Mouse (Mus musculus) cerebellum, adult 18-20 months (tissue): ENCODE results near the gene Lamc1.
"Not testable (repeated sequence)": the region's sequence is repeated elsewhere in the genome, so short reads cannot be mapped to it uniquely, and the experiment has no call there.

Source experiments
- DNase-seq, 2 experiments: peaks; one replicate each; pipeline ENCODE4 v3.0.0; 2021

Lamc1 gene

DNA sequence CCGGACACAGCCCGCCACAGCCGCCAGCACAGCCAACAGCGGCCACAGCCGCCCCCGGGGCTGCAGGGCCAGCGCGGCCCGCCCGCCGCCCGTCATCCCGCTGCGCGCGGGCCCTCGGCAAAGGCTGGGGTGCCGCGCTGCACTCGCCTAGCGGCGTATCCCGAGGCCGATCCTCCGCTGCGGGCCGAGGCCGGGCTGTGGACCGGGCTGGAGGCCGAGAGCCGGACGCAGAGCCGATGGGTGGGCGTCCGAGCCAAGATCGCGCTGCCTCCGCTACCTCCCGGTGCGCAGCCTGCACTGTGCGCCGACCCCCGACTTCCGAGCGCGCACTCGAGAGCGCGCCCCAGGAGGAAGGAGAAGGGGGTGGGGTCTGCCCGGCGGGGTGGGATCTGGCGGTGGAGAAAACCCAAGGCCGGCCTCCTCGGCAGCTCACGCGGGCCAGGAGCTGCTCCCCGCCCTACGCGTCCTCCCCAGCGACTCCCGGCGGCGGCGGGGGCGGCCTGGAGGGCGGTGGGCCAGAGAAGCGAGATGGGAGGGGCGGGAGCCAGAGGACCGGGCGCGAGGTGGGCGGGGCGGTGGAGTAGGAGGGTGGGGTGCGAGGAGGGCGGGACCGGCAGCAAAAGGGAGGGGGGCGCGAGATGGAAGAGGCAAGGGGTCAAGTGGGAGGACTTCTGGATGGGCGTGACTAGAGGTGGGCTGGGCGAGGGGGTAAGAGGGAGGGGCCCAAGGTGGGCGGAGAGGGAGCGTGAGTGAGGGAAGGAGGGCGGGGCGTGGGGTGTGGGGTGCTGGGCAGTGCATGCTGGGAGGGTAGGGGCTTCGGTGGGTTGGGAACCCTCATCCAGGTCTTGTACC is at the start of gene Lamc1:
Gene Lamc1 (minus strand): TSS at position 343 of the 852 bp plus-strand sequence.
- peak; percentile 75 to 79 for DNase-seq

DNA sequence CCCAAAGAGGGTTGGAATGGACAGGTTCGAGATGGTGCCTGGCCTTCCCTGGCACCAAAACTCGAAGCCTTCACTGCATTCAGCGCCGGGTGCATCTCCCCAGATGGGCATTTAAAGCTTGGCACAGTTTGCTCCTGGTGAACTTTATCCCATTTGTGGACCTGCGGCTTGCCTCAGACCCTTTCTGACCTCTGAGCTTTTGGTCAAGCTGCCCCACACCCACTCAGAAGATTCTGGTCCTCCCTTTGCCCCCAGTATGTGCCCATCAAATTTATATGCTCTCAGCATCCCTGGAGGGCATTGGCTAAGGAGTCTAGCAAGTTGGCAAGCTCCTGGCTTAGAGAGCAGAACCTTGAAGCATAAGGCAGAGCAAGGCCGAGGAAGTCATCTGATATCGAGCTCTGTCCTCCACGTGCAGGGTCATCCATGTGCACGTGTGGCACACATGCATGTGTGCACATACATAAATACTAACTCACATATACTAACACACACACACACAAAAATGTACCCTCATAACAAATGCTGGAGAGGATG is 48.2 kb upstream of the Lamc1 start:
- no peak for DNase-seq

DNA sequence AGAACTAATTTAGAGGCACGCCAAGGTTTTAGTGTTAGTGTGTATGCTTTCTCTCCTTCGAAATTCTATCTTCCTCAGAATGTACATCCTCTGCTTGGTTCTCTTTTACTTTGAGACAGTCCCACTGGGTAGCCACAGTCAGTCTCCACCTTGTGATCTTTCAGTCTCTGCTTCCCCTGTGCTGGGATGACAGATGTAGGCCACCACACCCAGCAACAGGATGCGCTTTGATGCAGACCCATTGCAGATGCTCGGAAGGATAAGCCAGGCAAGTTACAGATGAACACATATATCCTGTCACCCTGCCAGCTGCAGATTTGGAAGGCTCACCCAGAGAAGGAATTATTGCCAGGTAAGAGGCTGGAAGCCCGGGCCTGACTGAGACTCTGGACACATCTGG is 47.2 kb upstream of the Lamc1 start:
- DNase-seq: no peak

DNA sequence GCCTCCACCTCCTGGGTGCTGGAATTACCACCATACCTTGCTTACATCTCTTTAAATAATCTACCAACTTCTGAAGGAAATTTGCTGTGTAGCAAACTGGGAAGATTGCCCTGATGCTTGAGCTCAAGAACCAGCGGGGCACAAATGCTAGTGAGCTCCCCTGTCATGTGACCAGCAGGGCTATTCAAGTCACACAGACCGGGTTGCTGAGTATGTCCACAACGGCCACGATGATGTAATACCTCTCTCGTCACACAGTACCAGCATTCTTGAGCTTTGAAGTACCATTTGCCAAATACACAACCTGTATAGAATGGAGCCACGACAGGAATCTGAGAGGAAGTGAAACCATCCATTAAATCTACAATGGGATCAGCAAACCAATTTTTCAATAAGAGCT is 46.0 kb upstream of the Lamc1 start:
- DNase-seq: no peak

DNA sequence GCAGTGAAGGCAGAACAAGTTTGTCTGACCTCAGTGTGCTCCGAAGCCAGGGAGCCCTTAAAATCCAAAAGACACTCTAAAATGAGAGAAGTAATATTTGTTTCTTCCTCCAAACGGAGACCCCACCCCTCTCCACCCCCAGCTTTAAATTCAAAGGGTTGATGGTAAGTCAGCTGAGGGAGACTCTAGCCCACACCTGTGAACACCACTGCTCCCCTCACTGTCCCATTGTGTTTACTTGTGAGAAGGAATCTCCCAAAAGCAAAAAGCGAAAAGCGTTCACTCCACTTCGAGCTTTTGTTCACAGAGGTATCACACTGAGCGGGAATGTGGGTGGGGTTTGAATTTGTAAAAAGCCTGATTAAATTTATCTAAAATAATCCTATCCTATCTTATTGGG is 43.9 kb upstream of the Lamc1 start:
- DNase-seq: no peak

DNA sequence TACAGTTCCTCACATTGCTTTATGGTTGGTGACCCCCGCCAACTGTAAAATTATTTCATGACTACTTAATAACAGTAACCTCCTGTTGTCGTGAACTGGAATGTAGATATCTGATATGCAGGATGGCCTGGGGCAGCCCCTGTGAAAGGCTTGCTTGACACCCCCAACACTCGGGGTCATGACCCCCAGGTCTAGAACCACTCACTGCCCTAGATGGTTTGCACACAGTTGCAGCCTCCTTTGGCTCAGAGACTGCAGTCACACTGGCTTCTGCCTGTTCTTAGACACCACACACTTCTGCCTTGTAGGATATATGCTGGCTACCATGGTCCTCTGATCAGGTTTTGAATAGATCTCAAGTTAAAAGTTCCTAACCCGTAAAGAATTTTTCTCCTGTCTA is 41.5 kb upstream of the Lamc1 start:
- DNase-seq: no peak

DNA sequence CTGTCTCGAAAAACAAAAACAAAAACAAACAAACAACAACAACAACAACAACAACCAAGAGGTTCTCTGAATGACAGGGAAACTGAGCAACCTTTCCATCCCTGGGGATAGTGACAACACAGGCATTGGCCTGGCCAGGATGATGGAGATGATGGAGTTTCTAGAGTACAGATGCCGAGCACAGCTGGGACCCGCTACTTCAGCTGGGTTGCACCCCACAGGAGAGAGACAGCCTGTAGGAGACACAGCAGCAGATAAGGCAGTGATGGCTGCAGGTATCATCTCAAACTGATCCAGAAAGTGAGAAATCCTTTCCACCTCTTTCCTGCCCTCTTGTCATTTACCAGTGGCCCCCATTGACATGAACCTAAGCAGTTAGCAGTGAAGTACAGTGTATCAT is 39.3 kb upstream of the Lamc1 start:
- DNase-seq: no peak

DNA sequence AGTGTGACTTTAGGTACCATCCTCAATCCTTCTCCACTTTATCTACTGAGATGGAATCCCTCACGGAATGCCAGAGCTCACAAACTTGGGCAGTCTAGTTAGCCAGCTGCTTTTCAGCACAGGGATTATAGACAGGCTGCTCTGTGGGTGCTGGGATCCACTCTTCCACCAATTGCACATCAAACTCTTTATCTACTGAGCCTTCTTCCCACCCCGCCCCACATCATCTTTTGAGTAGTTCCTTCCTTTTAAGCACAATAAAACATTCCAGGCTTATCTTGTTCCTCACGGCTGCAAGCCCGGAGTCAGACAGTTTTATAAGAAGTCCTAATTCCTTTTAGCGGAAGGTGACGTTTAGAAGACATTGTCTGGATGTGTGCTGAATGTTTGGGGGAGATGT is 36.4 kb upstream of the Lamc1 start:
- DNase-seq: no peak

DNA sequence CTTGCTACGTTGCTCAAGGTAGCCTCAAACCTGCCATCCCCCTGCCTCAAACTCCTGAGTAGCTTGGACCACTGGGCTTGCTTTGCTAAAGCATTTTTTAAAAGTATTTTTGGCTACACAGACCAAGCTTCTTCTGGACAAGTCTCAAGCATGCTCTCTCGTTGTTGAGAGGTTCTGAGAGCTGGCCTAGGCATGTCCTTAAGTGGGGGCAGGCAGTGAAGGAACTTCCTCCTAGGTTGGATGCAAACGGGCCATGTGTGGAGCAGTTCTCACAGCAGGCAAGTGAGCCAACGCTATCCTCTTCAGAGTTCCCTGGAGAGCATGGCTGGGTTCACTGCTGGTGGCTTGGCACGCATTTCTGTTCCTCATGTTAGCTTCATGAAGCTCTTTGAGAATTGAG is 34.5 kb upstream of the Lamc1 start:
- no peak for DNase-seq

DNA sequence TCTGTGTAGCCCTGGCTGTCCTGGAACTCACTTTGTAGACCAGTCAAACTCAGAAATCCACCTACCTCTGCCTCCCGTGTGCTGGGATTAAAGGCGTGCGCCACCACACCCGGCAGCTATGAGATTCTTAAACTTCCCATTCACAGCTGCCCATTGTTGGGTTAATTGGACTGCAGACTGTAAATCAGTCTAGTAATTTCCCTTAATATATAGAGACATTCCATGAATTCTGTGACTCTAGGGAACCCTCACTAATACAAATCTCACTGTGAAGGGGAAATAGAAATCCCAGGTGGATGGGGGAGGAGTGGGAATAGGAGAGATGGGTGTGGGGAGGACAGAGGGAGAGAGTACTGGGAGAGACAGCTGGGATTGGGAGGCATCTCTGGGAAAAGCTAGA is 29.3 kb upstream of the Lamc1 start:
- DNase-seq: no peak

DNA sequence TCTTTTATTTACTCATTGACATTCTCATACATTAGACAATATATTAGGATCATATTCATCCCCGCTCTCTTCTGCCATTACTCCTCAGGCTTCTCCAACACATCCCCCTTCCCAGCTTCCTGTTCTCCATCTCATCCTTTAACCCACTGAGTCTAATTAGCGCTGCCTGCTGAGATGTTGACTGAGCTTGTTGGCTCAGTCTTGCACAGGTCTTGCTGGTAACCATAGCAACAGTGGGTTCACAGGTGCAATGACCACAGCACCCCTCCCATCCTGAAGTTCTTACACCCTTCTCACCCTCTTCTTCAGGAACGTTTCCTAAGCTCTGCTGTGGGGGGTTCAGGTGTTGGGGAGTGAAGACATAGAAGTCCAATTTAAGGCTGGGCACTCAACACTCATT is 28.0 kb upstream of the Lamc1 start:
- no peak for DNase-seq

DNA sequence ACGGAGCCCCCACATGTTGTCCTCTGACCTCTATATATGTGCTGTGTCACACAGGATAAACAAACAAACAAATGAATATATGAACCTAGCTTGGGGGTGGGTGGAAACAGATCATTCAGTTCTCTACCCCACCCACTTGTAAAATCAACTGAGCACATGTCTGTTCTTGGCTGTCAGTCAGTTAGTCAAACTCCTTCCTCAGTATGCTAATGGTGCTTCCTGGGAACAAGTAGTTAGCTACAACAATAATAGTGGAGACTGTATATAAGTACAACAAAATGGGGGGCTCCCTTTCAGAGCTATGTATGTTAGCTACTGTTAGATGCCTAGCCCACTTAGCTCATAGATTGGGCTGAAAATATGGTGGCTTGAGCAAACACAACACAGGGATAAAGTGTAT is 24.6 kb upstream of the Lamc1 start:
- DNase-seq: no peak

DNA sequence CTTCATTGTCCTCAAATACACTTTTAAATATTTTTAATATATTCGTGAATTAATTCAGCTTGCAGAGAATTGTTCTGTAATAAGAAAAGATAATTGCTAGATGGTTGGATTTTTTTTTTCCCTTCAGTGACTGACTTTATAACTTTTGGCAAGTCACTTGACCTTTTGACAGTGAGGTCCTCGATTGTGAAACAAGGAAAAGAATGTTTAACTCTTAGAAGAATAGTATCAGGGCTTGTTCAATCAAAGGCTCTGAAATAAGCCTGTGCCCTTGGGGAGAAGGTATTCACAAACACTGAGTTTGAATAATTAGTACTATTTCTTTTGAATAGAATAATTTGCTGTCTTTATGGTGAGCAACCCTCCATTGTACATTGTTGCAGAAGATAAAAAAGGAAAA is 21.9 kb upstream of the Lamc1 start:
- no peak for DNase-seq

DNA sequence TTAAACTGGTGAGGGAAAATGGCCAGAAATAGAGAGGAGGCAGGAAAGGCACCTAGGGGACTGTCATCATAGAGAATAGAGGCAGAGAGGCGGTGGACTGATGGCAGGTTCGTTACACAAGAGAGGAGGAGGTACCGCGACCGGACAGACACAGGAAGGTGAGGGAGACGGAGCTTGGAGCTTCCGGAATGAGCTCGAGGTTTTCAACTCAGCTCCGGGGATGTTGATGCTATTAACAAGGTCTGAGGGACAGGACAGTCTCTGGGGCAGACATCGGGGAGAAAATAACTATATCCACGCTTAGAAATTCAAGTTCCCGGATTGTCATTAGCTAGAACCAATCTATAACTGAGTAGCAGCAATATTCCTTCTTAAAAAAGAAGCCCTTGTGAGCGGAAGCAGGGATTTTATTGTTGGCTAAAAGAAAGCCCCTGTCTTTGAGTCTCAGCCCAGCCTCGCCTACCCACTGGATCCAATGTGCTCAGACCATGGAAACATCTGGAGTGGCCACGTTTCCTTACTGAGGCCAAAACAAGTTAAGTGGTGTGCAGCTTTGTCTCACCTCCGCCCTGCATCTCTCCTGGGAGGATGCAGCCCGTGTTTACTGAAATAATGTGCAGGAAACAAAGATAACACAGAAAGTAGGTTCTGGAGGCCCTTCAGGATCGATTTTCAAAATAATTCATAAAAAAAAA is 21.3 kb upstream of the Lamc1 start:
- no peak for DNase-seq

DNA sequence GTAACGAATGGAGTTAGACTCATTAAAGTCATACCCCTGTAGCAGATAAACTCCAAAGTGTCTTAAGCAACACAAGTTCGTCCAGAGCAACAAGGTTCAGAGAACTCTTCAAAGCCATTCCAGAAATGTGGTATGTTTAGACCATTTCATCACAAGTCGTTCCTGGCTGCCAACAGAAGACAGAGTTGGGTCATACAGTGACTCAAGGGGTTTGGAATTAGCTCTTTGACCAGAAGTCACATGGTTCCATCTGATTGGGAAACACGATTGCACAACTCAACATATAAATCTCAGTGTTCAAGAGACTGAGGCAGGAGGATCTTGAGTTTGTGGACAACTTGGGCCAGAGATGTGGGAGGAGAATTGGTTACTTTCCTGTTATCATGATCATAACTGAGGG is 18.4 kb upstream of the Lamc1 start:
- no peak for DNase-seq

DNA sequence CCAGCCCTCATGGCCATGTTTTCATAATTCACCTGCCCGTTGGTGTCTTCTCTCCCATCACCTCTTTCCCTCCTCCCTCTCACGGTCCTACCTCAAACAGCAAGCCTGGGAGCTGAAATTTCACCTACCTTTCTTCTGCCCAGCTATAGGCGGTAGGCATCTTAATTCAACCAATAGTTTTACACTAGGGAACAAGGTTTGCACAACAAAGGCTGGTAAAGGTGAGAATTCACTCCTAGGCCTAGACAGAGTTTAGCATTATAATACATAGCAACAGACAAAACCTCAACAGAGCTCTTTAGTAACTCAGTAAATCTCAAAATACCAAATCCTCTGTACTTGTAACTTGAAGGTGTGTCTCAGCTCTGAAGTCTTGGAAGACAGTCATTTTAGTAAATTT is 15.1 kb upstream of the Lamc1 start:
- no peak for DNase-seq

DNA sequence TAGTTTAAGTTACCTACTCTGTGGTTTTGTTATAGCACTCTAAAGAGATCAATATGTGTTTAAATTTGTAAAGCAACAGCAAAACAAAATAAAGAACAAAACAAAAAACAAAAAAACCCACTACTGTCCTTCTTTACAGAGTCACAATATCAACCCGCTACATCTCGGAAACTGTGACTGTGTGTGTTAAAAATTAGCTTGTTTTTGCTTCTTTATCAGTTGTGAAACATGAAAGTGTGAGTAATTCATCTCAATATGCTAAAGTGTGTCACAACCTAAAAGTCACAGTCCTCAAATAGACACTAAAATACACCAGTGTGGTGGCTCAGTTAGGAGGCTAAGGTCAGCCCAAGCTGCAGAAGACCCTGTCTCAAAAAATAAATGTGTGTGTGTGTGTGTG is 14.5 kb upstream of the Lamc1 start:
- no peak for DNase-seq

DNA sequence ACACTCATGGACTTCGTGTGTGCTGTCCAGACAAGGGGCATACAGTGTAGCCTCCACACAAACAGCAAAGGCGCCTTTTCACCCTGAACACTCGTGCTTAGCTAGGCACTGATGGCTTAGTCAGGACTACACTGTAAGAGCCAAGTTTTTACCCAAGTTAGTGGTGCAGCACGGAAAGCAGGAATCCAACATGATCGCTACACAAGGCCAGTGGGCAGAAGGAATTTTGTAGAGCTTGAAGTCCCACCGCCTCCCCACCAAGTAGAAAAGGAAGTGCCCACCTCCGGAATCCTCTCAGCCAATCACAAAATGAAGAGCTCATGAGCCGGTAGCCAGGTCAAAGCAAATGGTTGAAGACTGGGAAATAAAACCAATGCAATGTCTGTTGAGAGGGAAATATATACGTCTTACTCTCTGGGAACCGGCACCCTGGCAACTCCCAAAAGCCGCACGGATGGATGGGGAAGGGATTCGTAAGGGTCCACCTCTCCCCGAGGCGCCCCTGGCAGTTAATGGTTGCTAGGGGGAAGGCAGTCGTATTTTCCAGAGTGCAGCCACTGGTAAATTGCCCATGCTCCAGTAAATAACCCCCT is 13.2 kb upstream of the Lamc1 start:
- DNase-seq: peak; percentile 12 to 28

DNA sequence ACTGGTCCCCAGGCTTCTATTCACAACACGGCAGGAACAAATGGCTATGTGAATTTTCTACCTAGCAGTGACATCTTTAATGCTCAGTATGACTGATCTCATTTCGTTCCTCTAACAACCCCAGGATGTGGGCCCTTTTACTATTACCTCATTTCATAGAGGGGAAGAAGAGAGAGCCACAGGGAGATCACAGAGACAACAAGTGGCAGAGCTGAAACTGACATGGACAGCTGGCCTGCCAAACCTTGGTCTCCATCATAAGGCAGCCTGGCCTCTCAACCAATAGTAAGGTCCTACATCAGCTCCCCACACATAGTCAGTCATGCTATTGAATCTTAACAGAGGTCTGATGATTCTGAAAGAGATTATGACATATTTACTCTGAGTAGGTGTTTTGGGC is 12.4 kb upstream of the Lamc1 start:
- no peak for DNase-seq

DNA sequence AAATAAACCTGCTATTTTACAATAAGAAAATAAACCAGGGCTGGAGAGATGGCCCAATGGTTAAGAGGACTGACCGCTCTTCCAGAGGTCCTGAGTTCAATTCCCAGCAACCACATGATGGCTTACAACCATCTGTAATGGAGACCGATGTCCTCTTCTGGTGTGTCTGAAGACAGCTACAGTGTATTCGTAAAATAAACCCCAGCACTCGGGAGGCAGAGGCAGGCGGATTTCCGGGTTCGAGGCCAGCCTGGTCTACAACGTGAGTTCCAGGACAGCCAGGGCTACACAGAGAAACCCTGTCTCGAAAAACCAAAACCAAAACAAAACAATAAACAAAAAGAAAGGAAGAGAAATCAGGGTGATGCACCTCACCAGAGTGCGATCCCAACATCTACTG is 2.9 kb upstream of the Lamc1 start:
- not testable (repeated sequence) for DNase-seq

DNA sequence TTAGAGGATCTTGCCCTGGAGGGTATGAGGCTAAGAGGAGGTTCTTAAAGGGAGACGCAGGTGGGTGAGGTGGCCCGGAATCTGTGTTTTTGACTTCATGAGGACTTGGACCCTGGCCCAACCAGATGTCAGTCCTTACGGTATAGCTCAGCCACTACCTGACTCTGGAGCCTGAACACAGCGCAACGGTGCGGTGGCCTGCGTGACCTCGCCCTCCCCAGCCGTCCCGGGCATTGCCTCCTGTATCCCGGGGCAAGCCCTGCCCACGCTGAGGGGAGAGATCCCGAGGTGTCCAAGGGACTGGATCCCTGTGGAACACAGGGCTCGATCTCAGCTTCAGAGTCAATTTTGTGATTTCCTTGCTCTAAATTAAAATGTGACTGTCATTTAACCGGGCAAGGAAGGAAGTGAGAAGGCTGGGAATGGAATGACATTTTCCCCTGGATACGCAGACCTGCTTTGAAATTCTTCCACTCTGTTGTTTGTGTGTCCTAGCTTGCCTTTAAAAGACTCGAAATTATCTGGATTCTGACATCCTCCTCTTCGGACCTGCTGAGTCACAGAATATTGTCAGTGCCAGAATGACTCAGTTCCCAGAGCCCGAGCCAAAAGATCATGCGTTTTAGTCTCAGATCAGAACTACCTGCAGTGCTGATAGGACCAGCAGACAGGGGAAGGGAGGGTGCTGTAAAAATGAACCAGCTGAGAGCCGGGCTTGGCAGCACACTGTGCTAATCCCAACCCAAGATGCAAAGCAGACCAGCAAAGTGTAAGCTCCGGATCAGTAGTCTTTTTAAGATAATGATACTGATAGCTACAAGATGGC is 923 bp upstream of the Lamc1 start:
- DNase-seq: peak; percentile 43 to 53

DNA sequence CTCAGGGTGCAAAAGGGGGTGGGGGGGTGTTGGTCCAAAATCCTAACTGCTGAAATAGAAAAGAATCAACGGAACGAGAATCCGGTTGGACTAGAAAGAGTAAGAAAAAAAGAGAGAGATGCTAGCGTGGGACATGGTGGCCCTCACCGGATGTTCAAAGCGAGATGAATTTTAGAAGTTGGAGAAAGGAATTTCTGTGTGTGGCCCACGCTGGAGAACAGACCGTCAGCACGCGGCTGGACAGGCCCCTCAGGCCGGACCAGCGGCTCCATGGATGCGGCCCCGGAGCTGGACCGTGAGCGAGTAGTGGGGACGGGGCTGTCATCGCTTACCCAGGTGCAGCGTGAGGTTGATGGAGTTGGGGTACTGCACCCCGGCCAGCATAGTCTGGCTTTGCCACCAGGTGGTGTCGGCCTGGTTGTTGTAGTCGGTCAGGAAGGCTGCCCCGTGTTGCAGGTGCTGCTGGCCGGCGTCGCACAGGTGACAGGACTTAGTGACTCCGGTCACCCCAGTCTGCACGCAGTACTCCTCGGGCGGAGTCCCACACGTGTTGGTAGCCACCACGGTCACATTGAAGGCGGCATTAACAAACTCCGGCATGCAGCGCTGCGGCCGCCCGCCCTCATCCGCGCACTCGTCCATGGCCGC is 666 bp downstream of the Lamc1 start:
- peak; percentile 67 to 70 for DNase-seq
